Comparison of ENCODE assay signal across 12 mouse cellular contexts in the genomic region with DNA sequence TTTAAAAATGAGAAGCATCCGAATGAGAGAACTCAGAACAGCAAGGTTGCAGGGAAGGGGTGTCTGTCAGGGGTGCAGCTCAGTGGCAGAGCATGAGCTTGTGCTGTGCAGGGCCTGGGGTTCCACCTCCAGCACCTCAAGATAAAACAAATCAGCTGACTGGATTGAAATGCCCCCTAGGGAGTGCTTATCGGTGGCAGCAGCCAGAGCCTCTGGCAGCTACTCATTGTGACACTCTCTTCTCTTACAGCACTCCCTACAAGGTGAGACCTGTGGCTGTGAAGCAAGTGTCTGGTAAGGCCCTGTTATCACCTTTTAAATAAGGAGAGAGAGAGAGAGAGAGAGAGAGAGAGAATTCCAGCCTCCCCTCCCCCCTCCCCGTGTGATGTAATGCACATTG. TPM values are rescaled to one million over a fixed set of nuclear protein-coding genes. Genes with fewer than 3 reads are reported as not detected.
A peak's percentile ranks its signal among the peaks of the same experiment; 100 is the strongest.
DNase-seq lines count a peak whose midpoint lies in the region; ATAC-seq lines count a peak whose summit lies in the region.
"Had no signal": no experiment of that assay in that cellular context is flagged by ENCODE, and none has a peak within 500 bp of the region (broad histone marks: within the 10 kb centered on the region; RNA-seq: fewer than 3 reads in every experiment).

No protein-coding gene starts in this region.

- no peaks in the 10 kb centered on the region for H3K27me3 ChIP-seq in heart, embryonic 11.5 days (ENCODE audit: control insufficient read depth, insufficient read depth, low read length)
- no peaks in the 10 kb centered on the region for H3K27me3 ChIP-seq in lung, embryonic 15.5 days
- H3K27me3 ChIP-seq in heart, embryonic 15.5 days = no peaks in the 10 kb centered on the region
- no peaks in the 10 kb centered on the region for H3K27me3 ChIP-seq in intestine, embryonic 15.5 days (replicated peaks)
- H3K27me3 ChIP-seq: limb, embryonic 13.5 days had no signal

- peak; percentile 60 for ATAC-seq in heart, embryonic 11.5 days (replicated peaks; ENCODE audit: insufficient number of reproducible peaks, low FRiP score, low TSS enrichment)
- no peak for ATAC-seq in lung, embryonic 15.5 days (ENCODE audit: borderline replicate concordance, extremely low read depth, low FRiP score, low TSS enrichment)
- peak; percentile 60 for ATAC-seq in heart, embryonic 15.5 days (replicated peaks; ENCODE audit: insufficient number of reproducible peaks, insufficient read depth, low FRiP score, low read depth)
- no peak for ATAC-seq in intestine, embryonic 15.5 days
- ATAC-seq: Patski had no signal

- H3K4me3 ChIP-seq in heart, embryonic 11.5 days (ENCODE audit: low read depth, low read length) = no peak overlapping the region
- H3K4me3 ChIP-seq in lung, embryonic 15.5 days = no peak overlapping the region
- H3K4me3 ChIP-seq in heart, embryonic 15.5 days = no peak overlapping the region
- no peak overlapping the region for H3K4me3 ChIP-seq in intestine, embryonic 15.5 days (replicated peaks)
- H3K4me3 ChIP-seq: limb, embryonic 13.5 days had no signal

- H3K4me2 ChIP-seq in heart, embryonic 11.5 days = peak overlapping the region; percentile 27
- no peak overlapping the region for H3K4me2 ChIP-seq in lung, embryonic 15.5 days
- H3K4me2 ChIP-seq in heart, embryonic 15.5 days = peak overlapping the region; percentile 4; the same call in 1 of the 2 replicates
- no peak overlapping the region for H3K4me2 ChIP-seq in intestine, embryonic 15.5 days (replicated peaks)
- H3K4me2 ChIP-seq: limb, embryonic 13.5 days had no signal

- no peak overlapping the region for H3K27ac ChIP-seq in heart, embryonic 11.5 days (ENCODE audit: low read depth, low read length)
- peak overlapping the region; percentile 73 for H3K27ac ChIP-seq in lung, embryonic 15.5 days
- H3K27ac ChIP-seq in heart, embryonic 15.5 days = peak overlapping the region; percentile 53
- H3K27ac ChIP-seq in intestine, embryonic 15.5 days = peak overlapping the region; percentile 68; the same call in 1 of the 2 replicates
- H3K27ac ChIP-seq: limb, embryonic 13.5 days; macrophage had no signal

- H3K4me1 ChIP-seq in heart, embryonic 11.5 days (ENCODE audit: control insufficient read depth, insufficient read depth, low read length) = peaks cover 25% of the 10 kb centered on the region
- H3K4me1 ChIP-seq in lung, embryonic 15.5 days = peaks cover 37% of the 10 kb centered on the region
- peaks cover 30% of the 10 kb centered on the region for H3K4me1 ChIP-seq in heart, embryonic 15.5 days (replicated peaks)
- peaks cover 49% of the 10 kb centered on the region for H3K4me1 ChIP-seq in intestine, embryonic 15.5 days (replicated peaks)

- no peak overlapping the region for H3K9ac ChIP-seq in heart, embryonic 11.5 days (ENCODE audit: low read depth, low read length)
- no peak overlapping the region for H3K9ac ChIP-seq in lung, embryonic 15.5 days
- H3K9ac ChIP-seq in heart, embryonic 15.5 days = no peak overlapping the region
- no peak overlapping the region for H3K9ac ChIP-seq in intestine, embryonic 15.5 days
- H3K9ac ChIP-seq: limb, embryonic 13.5 days had no signal

- H3K36me3 ChIP-seq in heart, embryonic 11.5 days (ENCODE audit: control insufficient read depth, insufficient read depth, low read length) = 0 out of 2 replicates have a peak, but pooled peaks cover 2% of the 10 kb centered on the region
- peaks cover 14% of the 10 kb centered on the region for H3K36me3 ChIP-seq in lung, embryonic 15.5 days
- no peaks in the 10 kb centered on the region for H3K36me3 ChIP-seq in heart, embryonic 15.5 days
- peaks cover 13% of the 10 kb centered on the region for H3K36me3 ChIP-seq in intestine, embryonic 15.5 days

- 27% methylated on average over 3 of the region's 3 CpGs for WGBS in heart, embryonic 11.5 days (ENCODE audit: insufficient replicate concordance)
- 36% methylated on average over 3 of the region's 3 CpGs for WGBS in lung, embryonic 15.5 days
- 19% methylated on average over 3 of the region's 3 CpGs for WGBS in heart, embryonic 15.5 days
- WGBS in intestine, embryonic 15.5 days = 50% methylated on average over 3 of the region's 3 CpGs

- no peaks in the 10 kb centered on the region for H3K9me3 ChIP-seq in heart, embryonic 11.5 days (replicated peaks; ENCODE audit: control insufficient read depth, low read length)
- no peaks in the 10 kb centered on the region for H3K9me3 ChIP-seq in lung, embryonic 15.5 days
- H3K9me3 ChIP-seq in heart, embryonic 15.5 days (replicated peaks) = no peaks in the 10 kb centered on the region
- no peaks in the 10 kb centered on the region for H3K9me3 ChIP-seq in intestine, embryonic 15.5 days
- H3K9me3 ChIP-seq: limb, embryonic 13.5 days had no signal

- DNase-seq in heart, adult 18-20 months = no peak
- no peak for DNase-seq in lung, adult 18-20 months
- DNase-seq in layer of hippocampus, postnatal 36 days = no peak
- DNase-seq: kidney, adult 11 months had no signal

RNA-seq across cellular contexts. Expression of a gene that starts 34.0 kb away (rescaled TPM):
- 7.1 and 9.9 TPM in 2 replicates for polyA plus RNA-seq in heart, embryonic 11.5 days (2014; fragmentation: Nextera tagmentation; extraction: Ambion mirVana)
- 1 to 10 TPM; 3.4 to 3.8 TPM for total RNA-seq in heart, adult 18-20 months (2021)
- polyA plus RNA-seq in lung, embryonic 15.5 days (2015; fragmentation: Nextera tagmentation; extraction: Ambion mirVana) = 34.8 and 35.8 TPM in 2 replicates
- 7.4 and 9.3 TPM in 2 replicates for polyA plus RNA-seq in heart, embryonic 15.5 days (2015; fragmentation: Nextera tagmentation; extraction: Ambion mirVana)
- 52.0 and 55.3 TPM in 2 replicates for polyA plus RNA-seq in intestine, embryonic 15.5 days (2015; fragmentation: Nextera tagmentation; extraction: Ambion mirVana)
- 10 to 100 TPM; 20.7 to 31.6 TPM for total RNA-seq in layer of hippocampus, postnatal 36 days (2021)
- total RNA-seq: CH12.LX had no signal
- polyA plus RNA-seq: macrophage, Patski had no signal

Comparison
In these comparisons a context has a peak if more than half of its experiments do, and no peak if none do; other contexts are left out.
1. ATAC-seq: peak in heart, embryonic 11.5 days (single experiment) and heart, embryonic 15.5 days (single experiment); none in lung, embryonic 15.5 days (single experiment) and intestine, embryonic 15.5 days (single experiment).
2. H3K4me2 ChIP-seq: peak in heart, embryonic 11.5 days (single experiment) and heart, embryonic 15.5 days (single experiment); none in lung, embryonic 15.5 days (single experiment) and intestine, embryonic 15.5 days (single experiment).